Mouse (Mus musculus) c-Kit-positive CD71-positive TER-119-positive erythroid progenitor cells, embryonic 14.5 days (primary cell): Measurements from ENCODE around the gene C5ar1.
"Not testable (repeated sequence)": the region's sequence is repeated elsewhere in the genome, so short reads cannot be mapped to it uniquely, and the experiment has no call there.

Source experiments
- DNase-seq: peaks from one replicate; pipeline ENCODE4 v3.0.0-alpha.2; 2013; ENCODE audit warnings: low spot score

C5ar1 gene

DNA sequence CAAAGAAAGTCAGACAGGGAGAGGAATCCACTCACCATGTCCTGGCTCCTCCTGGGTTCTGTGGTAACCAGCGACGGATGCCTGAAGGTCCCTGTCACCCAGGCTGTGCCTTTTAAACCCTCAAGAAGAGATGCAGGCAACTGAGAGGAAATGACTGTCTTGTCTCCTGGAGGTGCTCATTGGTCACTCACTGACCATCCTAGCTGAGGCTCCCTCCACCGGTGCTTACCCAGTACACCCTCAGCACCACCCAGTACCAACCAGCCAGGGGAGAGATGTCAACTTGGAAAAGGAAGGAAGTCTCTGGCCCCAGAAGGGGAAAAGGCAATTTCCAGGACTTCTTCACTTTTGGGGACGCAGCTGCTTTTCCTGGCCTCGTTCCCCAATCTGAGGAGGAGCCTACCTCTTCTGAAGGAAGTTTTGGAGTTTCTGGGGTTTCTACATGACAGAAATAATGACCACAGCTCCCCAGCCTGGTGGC is at the start of gene C5ar1:
Gene C5ar1 (minus strand): TSS at position 431 of the 481 bp plus-strand sequence.
- DNase-seq: no peak

DNA sequence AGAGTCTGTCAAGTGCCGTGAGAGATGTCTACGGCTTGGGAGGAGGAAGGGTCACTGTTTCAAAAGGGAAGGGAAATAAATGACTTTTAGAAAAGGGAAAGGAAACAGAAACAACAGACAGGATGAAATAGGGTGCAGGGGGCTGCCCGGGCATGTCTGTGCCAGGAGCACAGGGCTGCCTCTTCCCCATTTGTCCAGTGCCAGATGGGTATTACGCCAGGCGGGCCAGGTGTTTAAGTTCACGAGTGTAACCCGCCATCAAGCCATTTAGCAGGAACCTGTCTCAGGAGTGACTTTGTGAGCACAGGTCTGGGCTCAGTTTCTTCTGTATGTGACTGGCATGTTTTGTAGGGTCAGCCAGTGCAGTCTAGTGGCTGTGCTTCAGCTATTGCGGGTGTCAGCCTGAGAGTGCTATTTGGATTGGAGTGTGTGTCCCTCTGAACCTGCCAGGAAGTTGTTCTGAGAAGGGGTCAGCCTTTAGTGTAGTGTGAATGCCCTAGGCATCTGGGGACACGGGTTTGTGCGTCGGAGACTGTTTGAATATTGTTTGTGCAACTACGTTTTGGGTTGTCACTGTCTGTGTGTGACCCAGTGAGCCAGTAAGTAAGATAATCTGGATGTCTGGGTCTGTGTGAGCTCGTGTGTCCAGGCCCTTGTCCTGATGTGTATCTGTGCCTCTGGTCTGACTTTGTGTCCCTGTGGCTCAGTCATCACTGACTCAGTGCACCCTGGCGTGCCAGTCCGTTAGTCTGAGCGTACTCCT is 49.4 kb upstream of the C5ar1 start:
- no peak for DNase-seq

DNA sequence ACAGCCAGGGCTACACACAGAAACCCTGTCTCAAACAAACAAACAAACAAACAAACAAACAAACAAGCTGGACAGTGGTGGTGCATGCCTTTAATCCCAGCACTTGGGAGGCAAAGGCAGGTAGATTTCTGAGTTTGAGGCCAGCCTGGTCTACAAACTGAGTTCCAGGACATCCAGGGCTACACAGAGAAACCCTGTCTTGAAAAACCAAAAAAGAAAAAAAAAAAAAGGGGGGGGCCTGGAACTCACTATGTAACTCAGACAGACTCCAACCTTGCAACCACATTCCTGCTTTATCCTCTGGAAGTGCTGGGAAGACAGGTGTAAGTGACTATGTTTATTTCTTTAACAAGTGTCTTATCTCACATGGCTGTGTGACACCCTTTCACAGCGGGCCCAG is 48.8 kb upstream of the C5ar1 start, which contains the start of gene Bbc3:
Gene Bbc3 (plus strand): TSS at position 301 of the 400 bp plus-strand sequence.
- not testable (repeated sequence) for DNase-seq

DNA sequence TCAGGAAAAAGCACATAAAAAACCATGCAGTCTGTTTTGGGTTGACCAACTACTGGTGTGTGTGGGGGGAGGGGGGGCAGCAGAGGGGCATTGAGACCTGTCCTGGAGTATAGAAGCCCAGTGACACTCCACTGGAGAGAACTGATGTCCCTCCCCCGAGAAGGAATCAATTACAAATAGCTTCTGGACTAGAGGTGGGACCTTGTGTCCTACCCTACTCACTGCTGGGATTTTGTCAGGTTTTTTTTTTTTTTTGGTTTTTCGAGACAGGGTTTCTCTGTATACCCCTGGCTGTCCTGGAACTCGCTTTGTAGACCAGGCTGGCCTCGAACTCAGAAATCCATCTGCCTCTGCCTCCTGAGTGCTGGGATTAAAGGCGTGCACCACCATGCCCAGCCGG is 47.8 kb upstream of the C5ar1 start:
- DNase-seq: not testable (repeated sequence)

DNA sequence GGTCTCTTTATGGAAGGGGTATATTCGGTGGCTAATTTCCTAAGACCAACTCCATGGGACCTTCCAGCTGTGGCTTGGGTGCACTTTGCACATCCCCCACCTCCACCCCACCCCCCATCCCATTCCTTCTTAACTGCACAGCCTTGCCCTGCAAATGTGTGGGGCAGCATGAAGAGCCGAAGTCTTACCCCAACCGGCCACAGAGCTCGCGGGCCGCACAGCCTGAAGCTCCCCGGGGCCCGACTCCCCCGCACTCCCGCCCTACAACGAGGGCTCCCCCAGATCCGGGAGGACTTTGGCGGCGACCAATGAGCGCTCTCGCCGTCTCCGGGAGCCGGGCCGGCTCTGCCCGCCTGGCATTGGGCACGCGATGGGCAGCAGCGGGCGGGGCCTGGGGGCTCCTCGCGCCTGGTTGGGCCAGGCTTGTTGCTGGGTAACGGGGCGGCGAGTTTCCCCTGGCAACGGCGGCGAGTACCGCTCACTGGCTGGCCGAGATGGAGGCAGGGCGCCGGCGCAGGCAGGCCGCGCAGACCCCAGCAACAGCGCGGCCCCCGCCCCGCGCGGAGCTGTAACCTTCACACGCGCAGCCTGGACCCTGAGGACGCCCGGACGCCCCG is 40.2 kb upstream of the C5ar1 start:
- DNase-seq: no peak

DNA sequence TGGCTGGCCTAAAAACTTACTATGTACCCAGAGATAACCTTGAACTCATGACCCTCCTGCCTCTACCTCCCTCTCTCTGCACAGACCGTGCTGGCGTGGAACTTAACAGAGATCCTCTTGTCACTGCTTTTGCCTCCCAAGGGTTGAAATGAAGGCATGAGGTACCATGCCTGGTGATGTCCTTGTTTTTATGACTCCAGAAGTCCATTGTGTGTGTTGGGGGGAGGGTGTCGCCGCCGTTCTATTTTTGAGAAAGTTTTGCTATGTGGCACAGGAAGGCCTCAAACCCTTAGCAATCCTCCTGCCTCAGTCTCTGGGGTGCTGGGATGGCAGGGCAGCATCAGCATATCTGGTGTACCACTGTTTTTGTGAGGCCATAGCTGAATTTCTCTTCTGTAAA is 39.6 kb upstream of the C5ar1 start:
- no peak for DNase-seq

DNA sequence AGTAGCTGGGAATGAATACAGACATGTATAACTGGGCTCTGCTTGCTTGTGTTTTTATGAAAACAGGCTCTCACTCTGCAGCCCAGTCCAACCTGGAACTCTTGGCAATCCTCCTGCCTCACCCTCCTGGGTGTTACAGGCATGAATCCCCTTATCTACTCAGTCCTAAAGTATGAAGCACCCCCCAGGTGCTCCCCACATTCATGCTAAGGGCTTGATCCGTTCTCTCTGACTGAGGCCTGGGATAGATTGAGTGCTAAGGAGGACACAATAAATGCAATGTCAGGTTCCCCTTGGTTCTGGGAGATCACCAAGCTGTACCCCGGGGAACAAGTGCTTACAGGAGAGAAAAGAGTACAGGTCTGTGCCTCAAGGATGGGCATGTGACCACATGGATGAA is 38.3 kb upstream of the C5ar1 start:
- no peak for DNase-seq

DNA sequence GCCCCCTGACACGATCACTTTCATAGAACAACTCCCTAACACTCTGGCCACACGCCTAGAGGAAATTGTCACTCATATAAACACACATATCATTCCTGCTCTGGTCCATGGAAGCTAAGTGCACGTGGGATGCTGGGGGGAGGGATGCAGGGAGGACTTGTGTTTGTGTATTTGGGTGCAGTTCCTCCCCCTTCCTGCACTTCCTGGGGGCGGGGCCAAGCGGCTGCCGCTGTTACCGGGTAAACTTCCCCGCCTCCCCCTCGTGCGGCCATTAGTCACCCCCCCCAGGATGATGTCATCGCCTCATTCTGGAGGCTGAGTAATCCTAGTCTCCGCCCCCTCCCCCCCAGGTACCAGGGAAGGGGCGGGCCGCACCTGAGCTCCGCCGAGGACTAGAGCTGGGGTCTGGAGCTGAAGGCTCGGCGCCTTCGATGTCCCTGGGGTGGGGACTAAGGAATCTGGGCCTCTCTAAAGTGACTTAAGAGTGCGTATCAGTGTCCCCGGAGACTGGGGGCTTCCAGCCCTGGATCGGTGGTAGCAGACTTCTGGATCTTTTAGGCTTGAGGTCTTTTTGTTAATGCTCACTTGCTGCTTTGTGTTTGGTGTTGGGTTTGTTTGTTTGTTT is 37.5 kb upstream of the C5ar1 start:
- DNase-seq: peak; percentile 75

DNA sequence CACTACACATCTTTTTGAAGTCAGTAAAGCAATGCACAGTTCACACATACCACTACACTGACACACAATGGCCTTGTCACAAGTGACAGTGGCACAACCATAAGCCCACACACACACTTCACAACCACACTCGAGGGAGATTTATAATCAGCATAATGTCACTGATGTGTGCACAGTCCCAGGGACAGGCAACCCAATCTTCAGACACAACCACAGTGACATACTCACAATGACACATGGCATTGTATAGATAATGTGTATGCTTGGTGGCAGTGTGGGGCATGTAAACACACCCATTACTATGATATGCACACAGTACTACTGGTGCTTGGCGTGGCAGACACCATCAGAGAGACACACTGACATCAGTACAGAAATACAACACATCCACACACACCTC is 36.8 kb upstream of the C5ar1 start:
- DNase-seq: peak; percentile 69

DNA sequence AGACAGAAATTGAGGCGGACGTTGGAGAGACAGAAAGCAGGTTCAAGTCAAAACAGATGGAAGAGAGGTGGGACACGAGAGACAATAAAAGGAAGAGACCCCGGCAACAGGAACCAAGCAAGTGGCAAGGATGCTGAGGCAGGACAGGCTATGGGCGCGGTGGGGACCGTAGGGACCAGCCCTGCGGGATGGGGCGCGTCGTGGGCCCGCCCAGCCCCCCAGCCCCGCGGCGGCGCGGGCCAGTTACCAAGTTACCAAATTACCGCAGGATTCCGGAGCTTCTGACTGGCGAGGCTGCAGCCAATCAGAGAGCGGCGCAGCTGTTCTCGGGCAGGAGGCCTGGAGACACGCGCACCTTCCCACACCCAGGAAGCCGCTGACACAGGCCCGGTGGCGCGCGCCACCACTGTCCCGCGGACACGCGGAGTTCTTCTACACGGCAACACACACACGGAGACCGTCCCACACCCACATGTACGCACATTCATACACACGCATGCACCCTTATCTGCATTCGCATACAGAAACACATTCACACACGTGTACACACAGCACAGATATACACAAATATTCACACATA is 36.1 kb upstream of the C5ar1 start:
- DNase-seq: peak; percentile 83

DNA sequence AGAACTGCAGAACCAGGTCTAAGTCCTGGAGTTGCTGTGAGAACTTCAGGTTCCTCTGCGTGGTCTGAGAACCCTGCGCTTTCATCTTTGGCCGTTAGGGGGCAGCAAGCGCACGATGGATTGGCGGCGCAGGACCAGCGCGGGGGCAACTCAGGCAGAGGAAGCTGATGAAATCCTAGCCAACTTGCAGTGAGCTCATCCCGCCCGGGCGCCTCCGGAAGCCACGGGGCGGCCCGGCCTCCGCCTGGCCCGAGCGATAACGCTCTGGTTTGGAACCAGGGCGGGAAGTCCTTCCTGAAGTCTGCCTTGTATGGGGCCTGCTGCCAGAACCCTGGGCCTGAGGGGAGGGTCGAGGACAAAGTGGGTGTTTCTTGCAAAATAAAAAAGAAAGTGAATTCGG is 35.5 kb upstream of the C5ar1 start:
- DNase-seq: peak; percentile 96

DNA sequence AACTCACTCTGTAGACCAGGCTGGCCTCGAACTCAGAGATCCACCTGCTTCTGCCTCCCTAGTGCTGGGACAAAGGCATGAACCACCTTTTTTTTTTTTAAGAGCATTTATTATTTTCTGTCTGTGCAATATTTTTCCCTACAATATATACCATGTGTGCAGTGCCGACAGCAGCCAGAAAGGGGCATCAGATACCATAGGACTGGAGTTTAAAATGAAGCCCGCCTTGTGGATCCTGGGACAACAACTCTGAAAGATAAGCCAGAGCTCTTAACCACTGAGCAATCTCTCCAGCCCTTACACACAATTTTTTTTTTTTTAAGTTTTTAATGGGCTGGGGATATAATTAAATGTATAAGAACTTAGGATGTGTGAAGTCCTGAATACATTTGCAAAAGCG is 35.0 kb upstream of the C5ar1 start:
- DNase-seq: peak; percentile 72

DNA sequence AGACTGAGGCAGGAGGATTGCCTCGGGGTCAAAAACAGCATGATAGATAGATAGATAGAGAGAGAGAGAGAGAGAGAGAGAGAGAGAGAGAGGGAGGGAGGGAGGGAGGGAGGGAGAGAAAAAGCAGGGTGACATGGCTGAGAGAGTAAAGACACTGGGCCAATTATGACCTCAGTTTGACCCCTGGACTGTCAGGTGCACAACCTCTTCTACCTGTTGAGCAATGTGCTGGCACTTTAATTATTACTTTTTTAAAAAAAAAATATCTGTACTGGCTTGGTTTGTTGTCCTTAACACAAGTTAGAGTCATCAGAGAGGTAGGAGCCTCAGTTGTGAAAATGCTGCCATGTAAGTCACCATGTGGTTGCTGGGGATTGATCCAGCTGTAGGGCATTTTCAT is 28.5 kb upstream of the C5ar1 start:
- no peak for DNase-seq

DNA sequence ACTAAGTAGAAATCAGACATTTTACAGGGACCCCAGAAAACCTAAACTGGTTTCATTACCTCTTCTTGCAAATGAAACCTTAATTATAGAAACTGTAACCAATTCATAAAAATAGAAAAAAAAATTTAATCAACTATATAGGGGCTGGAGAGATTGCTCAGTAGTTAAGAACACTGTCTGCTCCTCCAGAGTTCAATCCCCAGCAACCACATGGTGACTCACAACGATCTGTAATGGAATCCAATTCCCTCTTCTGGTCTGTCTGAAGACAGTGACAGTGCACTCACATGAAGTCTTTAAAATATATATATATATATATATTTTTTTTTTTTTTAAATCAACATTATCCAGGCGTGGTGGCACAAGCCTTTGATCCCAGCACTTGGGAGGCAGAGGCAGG is 27.7 kb upstream of the C5ar1 start:
- no peak for DNase-seq

DNA sequence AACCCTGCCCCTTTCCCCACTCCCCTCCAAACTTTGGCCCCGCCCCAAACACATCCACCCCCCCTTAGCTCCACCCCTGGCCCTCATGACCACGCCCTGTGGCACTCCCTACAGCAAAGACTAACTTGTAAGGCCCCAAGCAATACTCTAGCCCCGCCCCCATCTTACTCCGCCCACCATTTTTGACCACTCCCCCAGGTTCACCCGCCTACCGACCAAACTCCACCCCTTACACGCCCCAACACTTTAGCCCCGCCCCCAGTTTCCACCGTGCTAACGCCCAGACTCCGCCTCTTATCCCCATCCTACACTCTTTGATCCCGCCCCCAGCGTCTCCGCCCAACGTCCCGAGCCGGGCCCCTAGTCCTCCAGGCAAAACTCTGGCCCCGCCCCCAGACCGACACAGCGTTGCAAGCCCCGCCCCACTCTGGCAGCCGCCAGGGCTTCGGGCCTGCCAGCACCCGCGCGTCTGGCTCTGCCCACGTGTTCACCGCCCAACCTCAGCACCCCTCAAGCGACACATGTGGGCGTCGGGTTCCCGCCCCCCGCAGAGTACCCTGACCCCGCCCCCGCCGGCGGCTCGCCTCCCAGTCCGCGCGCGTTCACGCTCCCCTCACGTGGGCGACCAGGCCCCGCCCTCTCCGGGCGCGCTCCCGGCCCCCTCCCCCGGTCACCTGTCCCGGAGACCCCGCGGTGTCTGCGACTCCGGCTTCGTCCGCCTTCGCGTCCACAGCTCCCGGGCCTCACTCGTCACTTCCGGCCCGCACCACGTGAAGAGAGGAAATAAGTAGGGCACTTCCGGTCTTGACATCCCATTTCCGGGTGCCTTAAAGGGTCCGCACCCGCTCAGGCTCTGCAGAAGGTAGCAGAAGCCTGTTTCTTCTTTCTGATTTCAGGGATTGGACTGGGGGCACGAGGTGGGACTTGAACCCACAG is 27.0 kb upstream of the C5ar1 start, which contains the start of gene Ccdc9:
Gene Ccdc9 (minus strand): TSS at position 770 of the 936 bp plus-strand sequence.
- DNase-seq: peak; percentile 100

DNA sequence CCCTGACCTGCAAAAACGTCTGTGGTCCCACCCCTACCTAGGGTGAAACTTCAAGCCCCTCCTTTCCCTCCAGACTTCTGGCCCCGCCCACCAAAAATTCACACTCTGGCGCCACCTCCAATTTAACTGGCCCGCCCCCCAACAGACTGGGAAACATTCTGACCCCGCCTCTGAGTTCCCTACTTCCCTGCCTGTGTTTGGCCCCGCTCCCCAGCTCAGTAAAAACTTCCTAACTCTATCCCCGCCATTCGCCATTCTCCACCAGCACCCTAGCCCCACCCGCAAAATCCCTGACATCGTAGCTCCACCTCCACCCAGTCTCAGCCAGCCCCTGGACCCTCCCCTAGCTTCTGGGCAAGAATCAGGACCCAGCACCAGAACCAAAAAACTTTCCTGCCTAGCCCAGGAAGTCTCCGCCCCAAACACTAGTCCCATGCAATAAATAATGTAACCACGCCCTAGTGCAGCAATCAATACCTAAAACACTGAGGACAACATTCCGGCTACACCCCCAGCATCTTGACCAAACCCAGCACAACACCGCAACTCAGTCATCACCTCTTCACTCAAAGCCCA is 26.2 kb upstream of the C5ar1 start:
- DNase-seq: peak; percentile 71

DNA sequence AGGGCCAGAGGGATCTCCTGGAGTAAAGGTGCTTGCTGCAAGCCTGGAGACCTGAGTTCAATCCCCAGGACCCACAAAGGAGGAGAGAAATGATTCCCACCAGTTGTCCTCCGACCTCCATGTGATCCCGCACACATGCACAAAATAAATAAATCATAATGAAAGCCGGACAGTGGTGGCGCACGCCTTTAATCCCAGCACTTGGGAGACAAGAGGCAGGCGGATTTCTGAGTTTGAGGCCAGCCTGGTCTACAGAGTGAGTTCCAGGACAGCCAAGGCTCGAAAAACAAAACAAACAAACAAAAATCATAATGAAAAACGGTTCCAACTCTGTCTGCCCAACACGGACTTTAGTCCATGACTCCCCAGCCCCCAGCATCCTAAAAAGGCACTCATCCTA is 25.6 kb upstream of the C5ar1 start:
- DNase-seq: no peak

DNA sequence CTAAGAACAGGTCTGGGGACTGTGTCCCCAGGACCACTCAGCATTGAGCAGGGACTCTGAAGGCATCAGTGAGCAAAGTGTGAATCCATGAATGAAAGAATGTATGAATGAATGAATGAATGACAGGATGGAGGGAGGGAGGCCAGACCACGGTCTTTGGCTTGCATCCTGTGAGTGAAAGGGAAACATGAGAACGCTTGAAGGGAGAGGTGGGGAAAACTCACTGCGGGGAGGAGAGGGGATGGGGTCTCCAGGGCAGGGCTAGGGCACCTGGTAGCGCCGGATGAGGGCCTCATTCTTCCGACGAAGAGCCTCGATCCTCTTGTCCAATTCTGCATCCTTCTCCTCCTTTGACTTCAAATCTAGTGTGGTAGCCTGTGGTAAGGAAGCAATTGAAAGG is 24.7 kb upstream of the C5ar1 start:
- DNase-seq: no peak

DNA sequence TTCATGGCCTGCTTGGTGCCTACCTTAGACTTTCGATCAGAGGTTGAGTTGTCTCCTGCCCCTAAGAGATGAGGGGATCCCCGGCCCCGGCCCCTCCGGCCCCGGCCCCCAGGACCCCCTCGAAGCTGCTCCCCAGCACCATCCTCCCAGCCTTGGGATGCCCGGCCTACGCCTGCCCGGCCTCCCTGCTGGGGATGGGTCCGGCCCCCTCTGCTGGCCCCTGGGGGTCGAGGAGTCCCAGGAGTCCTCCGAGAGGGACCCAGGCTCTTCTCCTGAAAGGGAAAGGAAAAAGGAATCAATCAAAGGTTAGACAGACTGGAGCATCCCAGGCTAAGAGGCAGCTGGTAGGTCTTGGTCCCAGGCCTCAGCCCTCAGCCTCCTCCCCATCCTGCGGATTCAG is 23.0 kb upstream of the C5ar1 start:
- DNase-seq: no peak

DNA sequence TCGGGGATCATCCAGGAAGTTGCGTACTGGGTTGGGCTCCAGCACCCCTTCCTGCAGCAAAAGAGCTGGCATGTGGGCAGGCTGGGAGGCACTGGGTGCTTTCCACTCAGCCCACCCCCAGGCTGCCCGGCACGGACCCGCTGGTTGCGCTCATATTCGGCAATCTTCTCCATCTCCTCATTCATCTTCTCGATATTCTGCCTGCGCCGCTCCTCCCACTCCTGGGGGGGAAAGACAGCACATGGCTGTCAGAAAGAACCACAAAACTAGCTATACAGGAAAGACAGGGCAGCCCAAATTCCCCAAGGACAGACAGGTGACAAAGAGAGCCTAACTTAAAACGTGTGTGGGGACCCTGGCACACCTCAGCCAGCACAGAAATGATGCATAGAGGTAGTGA is 21.4 kb upstream of the C5ar1 start:
- no peak for DNase-seq
